Mouse (Mus musculus): Measurements from ENCODE around the gene Gal3st4.

- TF ChIP-seq CTCF (IDR thresholded peaks at IDR 0.05; ENCODE audit: control insufficient read depth, insufficient read depth, insufficient replicate concordance, low read depth, low read length) (no peak), POLR2A (IDR thresholded peaks at IDR 0.05; ENCODE audit: control insufficient read depth, low read depth, low read length) (no peak)
Observed at GRCm38 (mm10) chr5:138219864-138220263, 52.8 kb downstream of the Gal3st4 start.

All from testis, adult 2 months (tissue).